Comparison of ENCODE assay signal across 27 mouse cellular contexts in genomic region chr4:65328486-65329308, GRCm38 (mm10).
DNase-seq lines count a peak whose midpoint lies in the region; ATAC-seq and TF ChIP-seq lines count a peak whose summit lies in the region.
"Had no signal": no experiment of that assay in that cellular context is flagged by ENCODE, and none has a peak within 500 bp of the region (broad histone marks: within the 10 kb centered on the region; RNA-seq: fewer than 3 reads in every experiment).

No protein-coding gene starts in this region.

- no peak overlapping the region for H3K4me2 ChIP-seq in hindbrain, embryonic 13.5 days
- H3K4me2 ChIP-seq in midbrain, embryonic 12.5 days (replicated peaks): no peak overlapping the region
- H3K4me2 ChIP-seq in midbrain, embryonic 15.5 days: no peak overlapping the region
- H3K4me2 ChIP-seq in limb, embryonic 11.5 days (ENCODE audit: low read depth, severe bottlenecking): no peak overlapping the region
- H3K4me2 ChIP-seq in lung, postnatal 0 days (replicated peaks; ENCODE audit: low read depth, low read length): no peak overlapping the region
- H3K4me2 ChIP-seq: embryonic facial prominence, embryonic 15.5 days; heart, embryonic 13.5 days had no signal

- WGBS in hindbrain, embryonic 10.5 days: 70% methylated on average over 9 of the region's 9 CpGs
- 64% methylated on average over 9 of the region's 9 CpGs for WGBS in hindbrain, embryonic 13.5 days
- 78% methylated on average over 9 of the region's 9 CpGs for WGBS in midbrain, embryonic 12.5 days
- 64% methylated on average over 9 of the region's 9 CpGs for WGBS in midbrain, embryonic 15.5 days
- 58% methylated on average over 9 of the region's 9 CpGs for whole genome bisulfite sequencing in limb, embryonic 11.5 days
- WGBS in lung, postnatal 0 days: 73% methylated on average over 9 of the region's 9 CpGs

- TF ChIP-seq EP300 in lung, postnatal 0 days (IDR thresholded peaks at IDR 0.05): no peak

- H3K9ac ChIP-seq in hindbrain, embryonic 13.5 days: no peak overlapping the region
- no peak overlapping the region for H3K9ac ChIP-seq in midbrain, embryonic 12.5 days (replicated peaks)
- no peak overlapping the region for H3K9ac ChIP-seq in midbrain, embryonic 15.5 days
- H3K9ac ChIP-seq in limb, embryonic 11.5 days (ENCODE audit: low read length): no peak overlapping the region
- no peak overlapping the region for H3K9ac ChIP-seq in lung, postnatal 0 days (replicated peaks; ENCODE audit: low read depth)
- H3K9ac ChIP-seq: embryonic facial prominence, embryonic 15.5 days; heart, embryonic 13.5 days; liver, embryonic 14.5 days had no signal

- no peak overlapping the region for H3K4me3 ChIP-seq in hindbrain, embryonic 10.5 days
- H3K4me3 ChIP-seq in hindbrain, embryonic 13.5 days: no peak overlapping the region
- H3K4me3 ChIP-seq in midbrain, embryonic 12.5 days: no peak overlapping the region
- no peak overlapping the region for H3K4me3 ChIP-seq in midbrain, embryonic 15.5 days
- no peak overlapping the region for H3K4me3 ChIP-seq in limb, embryonic 11.5 days (ENCODE audit: low read depth, low read length)
- H3K4me3 ChIP-seq in lung, postnatal 0 days (ENCODE audit: low read depth, low read length): no peak overlapping the region
- H3K4me3 ChIP-seq: embryonic facial prominence, embryonic 10.5 days; embryonic facial prominence, embryonic 15.5 days; heart, adult 2 months; heart, embryonic 13.5 days had no signal

- no peak for TF ChIP-seq POLR2A in brain, embryonic 14.5 days (IDR thresholded peaks at IDR 0.05; ENCODE audit: borderline replicate concordance, extremely low read depth, insufficient read depth, insufficient read length, poor library complexity, severe bottlenecking)

- H3K36me3 ChIP-seq in hindbrain, embryonic 10.5 days: 0 out of 2 replicates have a peak, but pooled peaks cover 2% of the 10 kb centered on the region
- H3K36me3 ChIP-seq in hindbrain, embryonic 13.5 days: no peaks in the 10 kb centered on the region
- H3K36me3 ChIP-seq in midbrain, embryonic 12.5 days: no peaks in the 10 kb centered on the region
- no peaks in the 10 kb centered on the region for H3K36me3 ChIP-seq in midbrain, embryonic 15.5 days (replicated peaks)
- H3K36me3 ChIP-seq in limb, embryonic 11.5 days (ENCODE audit: control insufficient read depth, insufficient read depth, low read length): no peaks in the 10 kb centered on the region
- H3K36me3 ChIP-seq in lung, postnatal 0 days (ENCODE audit: insufficient read depth, low read length): no peaks in the 10 kb centered on the region
- H3K36me3 ChIP-seq: embryonic facial prominence, embryonic 10.5 days; embryonic facial prominence, embryonic 15.5 days; heart, embryonic 13.5 days had no signal

- H3K4me1 ChIP-seq in hindbrain, embryonic 10.5 days (replicated peaks): peaks cover 7% of the 10 kb centered on the region; the same call in 1 of the 2 replicates
- no peaks in the 10 kb centered on the region; the same call in none of the 2 replicates for H3K4me1 ChIP-seq in hindbrain, embryonic 13.5 days (replicated peaks)
- H3K4me1 ChIP-seq in midbrain, embryonic 12.5 days: no peaks in the 10 kb centered on the region
- no peaks in the 10 kb centered on the region for H3K4me1 ChIP-seq in midbrain, embryonic 15.5 days
- peaks cover 5% of the 10 kb centered on the region for H3K4me1 ChIP-seq in limb, embryonic 11.5 days (ENCODE audit: control insufficient read depth, insufficient read depth, low read length)
- no peaks in the 10 kb centered on the region for H3K4me1 ChIP-seq in lung, postnatal 0 days (ENCODE audit: insufficient read depth, low read depth, low read length)
- H3K4me1 ChIP-seq: embryonic facial prominence, embryonic 15.5 days; heart, embryonic 13.5 days had no signal

- H3K27me3 ChIP-seq in hindbrain, embryonic 10.5 days (ENCODE audit: insufficient read depth, poor library complexity, severe bottlenecking): no peaks in the 10 kb centered on the region
- no peaks in the 10 kb centered on the region for H3K27me3 ChIP-seq in hindbrain, embryonic 13.5 days
- no peaks in the 10 kb centered on the region for H3K27me3 ChIP-seq in midbrain, embryonic 12.5 days
- no peaks in the 10 kb centered on the region for H3K27me3 ChIP-seq in midbrain, embryonic 15.5 days (replicated peaks)
- H3K27me3 ChIP-seq in limb, embryonic 11.5 days (ENCODE audit: control insufficient read depth, insufficient read depth, low read length): no peaks in the 10 kb centered on the region
- H3K27me3 ChIP-seq in lung, postnatal 0 days (replicated peaks; ENCODE audit: insufficient read depth, low read length): no peaks in the 10 kb centered on the region
- H3K27me3 ChIP-seq: embryonic facial prominence, embryonic 15.5 days; heart, embryonic 13.5 days had no signal

- TF ChIP-seq CTCF in brain, embryonic 14.5 days (IDR thresholded peaks at IDR 0.05; ENCODE audit: borderline replicate concordance, extremely low read depth, insufficient read depth, insufficient read length): no peak
- TF ChIP-seq CTCF in lung, postnatal 0 days (IDR thresholded peaks at IDR 0.05): no peak

- 0 out of 2 replicates have a peak overlapping the region, but pooled peaks have one; percentile 8 for H3K27ac ChIP-seq in hindbrain, embryonic 10.5 days
- H3K27ac ChIP-seq in hindbrain, embryonic 13.5 days: no peak overlapping the region
- no peak overlapping the region for H3K27ac ChIP-seq in midbrain, embryonic 12.5 days (replicated peaks)
- H3K27ac ChIP-seq in midbrain, embryonic 15.5 days: no peak overlapping the region
- H3K27ac ChIP-seq in limb, embryonic 11.5 days (replicated peaks; ENCODE audit: low read depth, low read length): no peak overlapping the region
- no peak overlapping the region for H3K27ac ChIP-seq in lung, postnatal 0 days (ENCODE audit: low read length)
- H3K27ac ChIP-seq: embryonic facial prominence, embryonic 10.5 days; embryonic facial prominence, embryonic 15.5 days; heart, adult 2 months; heart, embryonic 13.5 days; liver, embryonic 14.5 days; stomach, postnatal 0 days had no signal

- DNase-seq in hindbrain, embryonic 10.5 days (ENCODE audit: low spot score): no peak
- DNase-seq in brain, embryonic 14.5 days (ENCODE audit: low read depth): peak; percentile 32
- peak; percentile 29 for DNase-seq in limb, embryonic 11.5 days (ENCODE audit: low spot score)
- DNase-seq in lung, postnatal 0 days (ENCODE audit: low spot score): no peak
- DNase-seq: adrenal gland, postnatal 14 days; cerebellum, adult 18-20 months; cerebellum, postnatal 10 days; heart, adult 2 months; heart, postnatal 10 days; kidney, postnatal 14 days; liver; lung, adult 2 months; lung, postnatal 14 days; thymus, adult 2 months; thymus, postnatal 36 days had no signal

- ATAC-seq in hindbrain, embryonic 13.5 days (ENCODE audit: low FRiP score): no peak
- peak; percentile 79 for ATAC-seq in midbrain, embryonic 12.5 days (ENCODE audit: low FRiP score, low read depth)
- ATAC-seq in midbrain, embryonic 15.5 days (replicated peaks): no peak; the same call in 1 of the 2 replicates
- ATAC-seq in limb, embryonic 11.5 days (ENCODE audit: insufficient number of reproducible peaks, low FRiP score, low TSS enrichment, low read depth): peak; percentile 70; the same call in 1 of the 2 replicates
- ATAC-seq in inflammation-experienced regulatory T-cells, adult 6 months: no peak
- no peak for ATAC-seq in lung, postnatal 0 days
- ATAC-seq: CD4-positive, CD25-positive, alpha-beta regulatory T cell, adult 4 months; forebrain, embryonic 14.5 days; intestine, postnatal 0 days had no signal

- no peaks in the 10 kb centered on the region for H3K9me3 ChIP-seq in hindbrain, embryonic 10.5 days
- no peaks in the 10 kb centered on the region for H3K9me3 ChIP-seq in hindbrain, embryonic 13.5 days
- H3K9me3 ChIP-seq in midbrain, embryonic 12.5 days: no peaks in the 10 kb centered on the region
- no peaks in the 10 kb centered on the region for H3K9me3 ChIP-seq in midbrain, embryonic 15.5 days
- H3K9me3 ChIP-seq in limb, embryonic 11.5 days (ENCODE audit: control insufficient read depth, low read length): no peaks in the 10 kb centered on the region
- H3K9me3 ChIP-seq in lung, postnatal 0 days (ENCODE audit: low read length): no peaks in the 10 kb centered on the region
- H3K9me3 ChIP-seq: embryonic facial prominence, embryonic 10.5 days; embryonic facial prominence, embryonic 15.5 days; heart, embryonic 13.5 days had no signal

Comparison
In these comparisons a context has a peak if more than half of its experiments do, and no peak if none do; other contexts are left out.
1. ATAC-seq: peak in midbrain, embryonic 12.5 days (single experiment) and limb, embryonic 11.5 days (single experiment); none in hindbrain, embryonic 13.5 days (single experiment), midbrain, embryonic 15.5 days (single experiment), inflammation-experienced regulatory T-cells, adult 6 months (single experiment) and lung, postnatal 0 days (single experiment).
2. DNase-seq: peak in brain, embryonic 14.5 days (single experiment) and limb, embryonic 11.5 days (single experiment); none in hindbrain, embryonic 10.5 days (single experiment) and lung, postnatal 0 days (single experiment).